ENCODE assay signal across 15 mouse cellular contexts in the genomic region with DNA sequence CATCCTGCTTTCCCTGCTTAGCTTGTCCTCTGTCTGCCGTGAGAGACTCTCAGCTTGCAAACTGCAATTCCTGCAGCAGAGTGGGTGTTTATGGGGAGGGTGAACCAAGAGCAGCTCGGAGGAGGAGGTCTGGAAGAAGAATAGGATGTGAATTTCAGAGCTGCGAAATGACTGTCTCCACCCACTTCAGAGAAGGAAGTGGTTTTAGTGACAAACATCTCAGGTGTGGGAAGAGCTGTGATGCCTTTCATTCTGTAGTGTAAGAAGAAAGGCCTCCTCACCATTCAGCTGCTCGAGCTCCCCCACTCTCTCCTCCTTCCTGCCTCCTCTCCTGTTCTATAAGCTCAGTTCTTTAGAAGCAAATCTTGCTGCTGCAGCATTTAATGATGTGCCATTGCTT.
DNase-seq lines count a peak whose midpoint lies in the region.
"Had no signal": no experiment of that assay in that cellular context is flagged by ENCODE, and none has a peak within 500 bp of the region (broad histone marks: within the 10 kb centered on the region; RNA-seq: fewer than 3 reads in every experiment).

No protein-coding gene starts in this region.

- H3K27me3 ChIP-seq in midbrain, embryonic 10.5 days (ENCODE audit: low read depth, poor library complexity, severe bottlenecking) = no peaks in the 10 kb centered on the region
- H3K27me3 ChIP-seq: liver, embryonic 13.5 days had no signal

- no peaks in the 10 kb centered on the region for H3K36me3 ChIP-seq in midbrain, embryonic 10.5 days
- H3K36me3 ChIP-seq: heart, embryonic 10.5 days; liver, embryonic 13.5 days had no signal

- H3K4me3 ChIP-seq in midbrain, embryonic 10.5 days = no peak overlapping the region
- H3K4me3 ChIP-seq: heart, embryonic 10.5 days; liver, embryonic 13.5 days had no signal

- DNase-seq in layer of hippocampus, adult 18-20 months (ENCODE audit: low spot score in 2 of 2) = peak; percentile 22 to 40
- no peak for DNase-seq in layer of hippocampus, adult 9-10 months (ENCODE audit: low spot score)
- DNase-seq in CD8-positive naive resting alpha-beta T cell, adult 2 months (ENCODE audit: low read depth in 2 of 2, low spot score in 2 of 2) = peak; percentile 48 to 64
- DNase-seq in left cerebral cortex, adult 8-10 months (ENCODE audit: low spot score in 2 of 2) = peak; percentile 36 to 82
- DNase-seq in right cerebral cortex, postnatal 36 days (ENCODE audit: low spot score in 2 of 2) = peak; percentile 55 to 86
- DNase-seq in midbrain, embryonic 10.5 days (ENCODE audit: low spot score) = no peak
- DNase-seq in kidney, adult 8-10 months = no peak
- no peak for DNase-seq in cerebellum, adult 8-10 months
- DNase-seq: B cell, adult 2 months; cerebellum, adult 9-10 months; kidney, postnatal 10 days; liver, embryonic 13.5 days; lung, postnatal 4 days had no signal

- WGBS in midbrain, embryonic 10.5 days = 70% methylated on average over 4 of the region's 4 CpGs

- H3K9me3 ChIP-seq in midbrain, embryonic 10.5 days (replicated peaks) = no peaks in the 10 kb centered on the region
- H3K9me3 ChIP-seq: heart, embryonic 10.5 days; liver, embryonic 13.5 days had no signal

- no peak overlapping the region for H3K27ac ChIP-seq in midbrain, embryonic 10.5 days (replicated peaks)
- H3K27ac ChIP-seq: heart, embryonic 10.5 days; hindbrain, embryonic 14.5 days; liver, embryonic 13.5 days had no signal

- H3K4me1 ChIP-seq in midbrain, embryonic 10.5 days = no peaks in the 10 kb centered on the region
- H3K4me1 ChIP-seq: heart, embryonic 10.5 days; liver, embryonic 13.5 days had no signal

Comparison
In these comparisons a context has a peak if more than half of its experiments do, and no peak if none do; other contexts are left out.
1. DNase-seq: peak in layer of hippocampus, adult 18-20 months (2 of 2), CD8-positive naive resting alpha-beta T cell, adult 2 months (2 of 2), left cerebral cortex, adult 8-10 months (2 of 2) and right cerebral cortex, postnatal 36 days (2 of 2); none in layer of hippocampus, adult 9-10 months (single experiment), midbrain, embryonic 10.5 days (single experiment), kidney, adult 8-10 months (0 of 2) and cerebellum, adult 8-10 months (single experiment).